Mouse (Mus musculus) CH12.LX (cell line): ENCODE results near the gene Etnk2. TPM values are rescaled to one million over a fixed set of nuclear protein-coding genes. Genes with fewer than 3 reads are reported as not detected.

Source experiments
- DNase-seq: peaks from one replicate; pipeline ENCODE4 v3.0.0-alpha.2; 2013; ENCODE audit errors: extremely low read depth
- H3K27ac ChIP-seq: 2 replicates; pipeline ENCODE4 v1.5.1; 2012; ENCODE audit warnings: low read depth, mild to moderate bottlenecking, control low read depth, moderate library complexity; ENCODE audit not compliant: insufficient read depth
- H3K27me3 ChIP-seq: replicated peaks from 2 replicates; pipeline ENCODE3; 2012; ENCODE audit warnings: inconsistent platforms
- H3K36me3 ChIP-seq, 2 experiments: replicated peaks in 1 of 2; 2 replicates each; pipeline versions ENCODE3 to v1.6.1; 2012; ENCODE audit warnings: inconsistent platforms in 1 of 2, low read length in 1 of 2, mild to moderate bottlenecking in 1 of 2, mixed read lengths in 1 of 2, moderate library complexity in 1 of 2; ENCODE audit not compliant: control insufficient read depth in 1 of 2, insufficient read depth in 1 of 2
- H3K4me1 ChIP-seq, 2 experiments: 2 replicates each; pipeline ENCODE4 v1.6.1; 2012; ENCODE audit warnings: inconsistent platforms in 1 of 2, moderate library complexity in 1 of 2; ENCODE audit not compliant: insufficient read depth in 2 of 2, control insufficient read depth in 1 of 2
- H3K4me2 ChIP-seq: 2 replicates; pipeline ENCODE4 v1.6.1; 2012; ENCODE audit warnings: low read depth, mild to moderate bottlenecking, control low read depth; ENCODE audit not compliant: poor library complexity, insufficient read depth, severe bottlenecking
- H3K4me3 ChIP-seq, 3 experiments: fragments of 150-350 bp in 1 of 3; sonication (generic) in 1 of 3; replicated peaks in 1 of 3; 2 replicates each; pipeline versions ENCODE3 to v1.5.1; 2011 to 2012; ENCODE audit warnings: low read depth in 2 of 3, low read length in 2 of 3, mild to moderate bottlenecking in 2 of 3, moderate library complexity in 2 of 3, control low read depth in 1 of 3, improper control_type of control experiment in 1 of 3, inconsistent platforms in 1 of 3, mixed read lengths in 1 of 3; ENCODE audit not compliant: poor library complexity in 1 of 3
- H3K79me2 ChIP-seq: replicated peaks from 2 replicates; pipeline ENCODE4 v1.6.1; 2012; ENCODE audit warnings: mild to moderate bottlenecking, moderate library complexity; ENCODE audit not compliant: control insufficient read depth, poor library complexity, insufficient read depth, severe bottlenecking; ENCODE audit errors: extremely low read depth
- H3K9ac ChIP-seq: 2 replicates; pipeline ENCODE4 v1.6.1; 2012; ENCODE audit warnings: low read depth, mild to moderate bottlenecking, control low read depth, moderate library complexity; ENCODE audit not compliant: insufficient read depth
- H3K9me3 ChIP-seq: replicated peaks from 2 replicates; pipeline ENCODE3; 2012; ENCODE audit warnings: low read length, inconsistent platforms, mixed read lengths
- BHLHE40 ChIP-seq: IDR thresholded peaks from 2 replicates; pipeline ENCODE4 v1.6.1; 2011; ENCODE audit warnings: mild to moderate bottlenecking, low read depth, low read length, improper control_type of control experiment
- CHD1 ChIP-seq: IDR thresholded peaks from 2 replicates; pipeline ENCODE4 v1.6.1; 2012; ENCODE audit warnings: low read depth, low read length, improper control_type of control experiment, inconsistent platforms
- E2F4 ChIP-seq: IDR thresholded peaks from 2 replicates; pipeline ENCODE4 v1.6.1; 2011; ENCODE audit warnings: low read depth, low read length, improper control_type of control experiment; ENCODE audit not compliant: insufficient replicate concordance
- ELF1 ChIP-seq: IDR thresholded peaks from 2 replicates; pipeline ENCODE4 v1.6.1; 2014; ENCODE audit warnings: low read depth, mild to moderate bottlenecking, inconsistent platforms, low read length, improper control_type of control experiment
- GABPA ChIP-seq: IDR thresholded peaks from 2 replicates; pipeline ENCODE4 v1.6.1; 2012; ENCODE audit warnings: low read depth, low read length, improper control_type of control experiment, inconsistent platforms; ENCODE audit not compliant: insufficient replicate concordance
- JUN ChIP-seq: IDR thresholded peaks from 2 replicates; pipeline ENCODE4 v1.6.1; 2011; ENCODE audit warnings: low read depth, mild to moderate bottlenecking, low read length, improper control_type of control experiment, moderate library complexity; ENCODE audit not compliant: insufficient read depth
- KAT2A ChIP-seq: IDR thresholded peaks from 2 replicates; pipeline ENCODE4 v1.6.1; 2012; ENCODE audit warnings: low read length, improper control_type of control experiment, inconsistent platforms; ENCODE audit not compliant: insufficient replicate concordance
- MAX ChIP-seq: IDR thresholded peaks from 2 replicates; pipeline ENCODE4 v1.6.1; 2011; ENCODE audit warnings: low read length, improper control_type of control experiment
- MAZ ChIP-seq: IDR thresholded peaks from 2 replicates; pipeline ENCODE4 v1.6.1; 2012; ENCODE audit warnings: low read depth, mild to moderate bottlenecking, inconsistent platforms, low read length, improper control_type of control experiment, moderate library complexity
- MEF2A ChIP-seq: IDR thresholded peaks from 2 replicates; pipeline ENCODE4 v1.6.1; 2014; ENCODE audit warnings: low read depth, mild to moderate bottlenecking, inconsistent platforms, low read length, improper control_type of control experiment, borderline replicate concordance
- MYC ChIP-seq: IDR thresholded peaks from 2 replicates; pipeline ENCODE4 v1.6.1; 2011; ENCODE audit warnings: low read depth, mild to moderate bottlenecking, improper control_type of control experiment, low read length
- POLR2A ChIP-seq: IDR thresholded peaks from 2 replicates; pipeline ENCODE4 v1.6.1; 2011; ENCODE audit warnings: low read depth, mild to moderate bottlenecking, improper control_type of control experiment, low read length
- POLR2AphosphoS2 ChIP-seq: IDR thresholded peaks from 2 replicates; pipeline ENCODE4 v1.6.1; 2011; ENCODE audit warnings: low read depth, low read length, improper control_type of control experiment
- RAD21 ChIP-seq: IDR thresholded peaks from 2 replicates; pipeline ENCODE4 v1.6.1; 2011; ENCODE audit warnings: low read depth, mild to moderate bottlenecking, low read length, improper control_type of control experiment, moderate library complexity
- SMC3 ChIP-seq: IDR thresholded peaks from 2 replicates; pipeline ENCODE4 v1.6.1; 2011; ENCODE audit warnings: low read depth, low read length, improper control_type of control experiment
- TBP ChIP-seq: conservative IDR thresholded peaks from 2 replicates; pipeline ENCODE4 v1.6.1; 2011; ENCODE audit warnings: low read depth, low read length, improper control_type of control experiment
- UBTF ChIP-seq: IDR thresholded peaks from 2 replicates; pipeline ENCODE4 v1.6.1; 2012; ENCODE audit warnings: low read depth, mild to moderate bottlenecking, inconsistent platforms, low read length, improper control_type of control experiment, moderate library complexity
- dilution Hi-C: fragments of 300-500 bp; cut with MboI; formaldehyde crosslinking; loops from 2 replicates; pipeline ENCODE4 v1.14.3; 2020; ENCODE audit warnings: low sequenced_read_pairs; ENCODE audit not compliant: extremely low pct_unique_long_range_greater_than_20kb, extremely low pct_ligation_motif_present
- in situ Hi-C: fragments of 300-500 bp; cut with MboI; formaldehyde crosslinking; loops from 3 replicates; pipeline ENCODE4 v1.14.3; 2019; ENCODE audit warnings: low sequenced_read_pairs, low pct_ligation_motif_present, low pct_unique_long_range_greater_than_20kb, mixed read lengths
- polyA plus RNA-seq: library from polyadenylated mRNA; unstranded; fragments of >175 nt; gene quantifications from 2 replicates; pipeline ENCODE4 v1.2.1, GENCODE M21; 2012; ENCODE audit warnings: low read depth; ENCODE audit not compliant: insufficient read length
- total RNA-seq, 2 experiments: library from RNA; depleted of rRNA; stranded (reverse); fragments of 300-350 nt in 1 of 2; fragments of >200 nt in 1 of 2; gene quantifications; 2 replicates each; pipeline ENCODE4 v1.2.3; 2012 to 2014

The Etnk2 gene
- total and polyA plus RNA-seq, 3 experiments: 0.30 TPM; not detected in 2

GRCm38 (mm10) chr1:133379254-133379985 is 16.0 kb downstream of the Etnk2 start:
- no peaks in the 10 kb centered on the region for H3K79me2 ChIP-seq
- in situ Hi-C loops (no loop called here), dilution Hi-C loops (no loop called here)
- H3K9ac ChIP-seq: no peak overlapping the region
- no peak overlapping the region for H3K4me2 ChIP-seq
- H3K4me3 ChIP-seq: no peak overlapping the region
- peaks cover 0 to 11% of the 10 kb centered on the region in 2 experiments; a peak in 2 of 4 replicates for H3K4me1 ChIP-seq
- peaks cover 0 to 2% of the 10 kb centered on the region in 2 experiments for H3K36me3 ChIP-seq
- H3K27ac ChIP-seq: no peak overlapping the region
- H3K9me3 ChIP-seq: peaks cover 4% of the 10 kb centered on the region
- TF ChIP-seq RAD21 (no peak), ELF1 (no peak)
- TF ChIP-seq, all 38 proteins: peak for 0
- DNase-seq: no peak
- H3K27me3 ChIP-seq: peaks cover 49% of the 10 kb centered on the region

- H3K9me3 ChIP-seq: peaks cover 4% of the 10 kb centered on the region
- H3K27ac ChIP-seq: no peak overlapping the region
- no peak overlapping the region for H3K4me2 ChIP-seq
- H3K36me3 ChIP-seq: peaks cover 0 to 2% of the 10 kb centered on the region in 2 experiments
- TF ChIP-seq E2F4 (no peak), MAX (no peak), MAZ (no peak), JUN (no peak), TBP (no peak), KAT2A (no peak), POLR2AphosphoS2 (no peak), BHLHE40 (no peak), MEF2A (no peak), SMC3 (no peak), CHD1 (no peak), GABPA (no peak), POLR2A (no peak), MYC (no peak), RAD21 (no peak), UBTF (no peak)
- H3K79me2 ChIP-seq: no peaks in the 10 kb centered on the region
- no peak for DNase-seq
- no peak overlapping the region for H3K9ac ChIP-seq
- dilution Hi-C loops (no loop called here), in situ Hi-C loops (no loop called here)
- peaks cover 45% of the 10 kb centered on the region for H3K27me3 ChIP-seq
- peaks cover 0 to 11% of the 10 kb centered on the region in 2 experiments; a peak in 2 of 4 replicates for H3K4me1 ChIP-seq
- no peak overlapping the region for H3K4me3 ChIP-seq
Observed at GRCm38 (mm10) chr1:133379986-133380320, 16.6 kb downstream of the Etnk2 start.
